Mouse (Mus musculus): ENCODE data around the gene Raet1e. TPM values are rescaled to one million over a fixed set of nuclear protein-coding genes. Genes with fewer than 3 reads are reported as not detected.
"Not testable (repeated sequence)": the region's sequence is repeated elsewhere in the genome, so short reads cannot be mapped to it uniquely, and the experiment has no call there.

The Raet1e gene
- total RNA-seq, 2 experiments from 2014 or later, result not detected

- intact Hi-C loops (cut with DNase I), result no loop called here
- TF ChIP-seq CTCF (IDR thresholded peaks at IDR 0.05), result no peak
- Histone ChIP-seq H3K4me3 (peak overlapping the region; percentile 64), H3K27ac (0 out of 2 replicates have a peak overlapping the region, but pooled peaks have one; percentile 92)
- DNase-seq, result no peak
These were observed 137.3 kb downstream of the Raet1e start for GRCm38 (mm10) chr10:22295676-22296075.

GRCm38 (mm10) chr10:22297033-22297762 lies 138.8 kb downstream of the Raet1e start:
- no peak for TF ChIP-seq CTCF (IDR thresholded peaks at IDR 0.05)
- no peak for DNase-seq
- intact Hi-C loops (cut with DNase I), result no loop called here
- peak overlapping the region; percentile 64 for H3K4me3 ChIP-seq
- peak overlapping the region; percentile 92 for H3K27ac ChIP-seq

- H3K27ac ChIP-seq, result peak overlapping the region; percentile 92
- peak overlapping the region; percentile 64 for H3K4me3 ChIP-seq
- no peak for TF ChIP-seq CTCF (IDR thresholded peaks at IDR 0.05)
- intact Hi-C loops (cut with DNase I), result no loop called here
- no peak for DNase-seq
These were observed 139.5 kb downstream of the Raet1e start for GRCm38 (mm10) chr10:22297766-22298461.

GRCm38 (mm10) chr10:22299324-22299723 lies 141.0 kb downstream of the Raet1e start:
- intact Hi-C loops (cut with DNase I), result no loop called here
- Histone ChIP-seq H3K4me3 (peak overlapping the region; percentile 72), H3K27ac (peak overlapping the region; percentile 92)
- TF ChIP-seq CTCF (IDR thresholded peaks at IDR 0.05), result no peak
- no peak for DNase-seq

GRCm38 (mm10) chr10:22301641-22302040 lies 143.3 kb downstream of the Raet1e start:
- no peak for TF ChIP-seq CTCF (IDR thresholded peaks at IDR 0.05)
- intact Hi-C loops (cut with DNase I), result no loop called here
- H3K27ac ChIP-seq, result peak overlapping the region; percentile 92
- DNase-seq, result no peak
- H3K4me3 ChIP-seq, result peak overlapping the region; percentile 72

- intact Hi-C loops (cut with DNase I), result no loop called here
- no peak for TF ChIP-seq CTCF (IDR thresholded peaks at IDR 0.05)
These were observed 144.1 kb downstream of the Raet1e start for GRCm38 (mm10) chr10:22302344-22303057.

GRCm38 (mm10) chr10:22303736-22304135 lies 145.4 kb downstream of the Raet1e start:
- intact Hi-C loops (cut with DNase I), result no loop called here
- no peak for TF ChIP-seq CTCF (IDR thresholded peaks at IDR 0.05)
- H3K27ac ChIP-seq, result peak overlapping the region; percentile 92
- DNase-seq, result no peak
- no peak overlapping the region for H3K4me3 ChIP-seq

More at GRCm38 (mm10) chr10:22302344-22303057, 144.1 kb downstream of the Raet1e start:
- no peak for DNase-seq
- Histone ChIP-seq H3K4me3 (peak overlapping the region; percentile 72), H3K27ac (peak overlapping the region; percentile 92)

GRCm38 (mm10) chr10:22305801-22306200 lies 147.4 kb downstream of the Raet1e start:
- Histone ChIP-seq H3K4me3 (no peak overlapping the region), H3K27ac (no peak overlapping the region)
- TF ChIP-seq CTCF (IDR thresholded peaks at IDR 0.05), result no peak
- intact Hi-C loops (cut with DNase I), result no loop called here
- no peak for DNase-seq

GRCm38 (mm10) chr10:22306452-22306851 lies 148.1 kb downstream of the Raet1e start:
- intact Hi-C loops (cut with DNase I), result no loop called here
- no peak overlapping the region for H3K4me3 ChIP-seq
- no peak overlapping the region for H3K27ac ChIP-seq
- no peak for TF ChIP-seq CTCF (IDR thresholded peaks at IDR 0.05)
- DNase-seq, result no peak

- no peak for DNase-seq
- Histone ChIP-seq H3K4me3 (no peak overlapping the region), H3K27ac (no peak overlapping the region)
- intact Hi-C loops (cut with DNase I), result no loop called here
- TF ChIP-seq CTCF (IDR thresholded peaks at IDR 0.05), result no peak
These were observed 149.9 kb downstream of the Raet1e start for GRCm38 (mm10) chr10:22308221-22308620.

- Histone ChIP-seq H3K4me3 (no peak overlapping the region), H3K27ac (no peak overlapping the region)
- no peak for TF ChIP-seq CTCF (IDR thresholded peaks at IDR 0.05)
- DNase-seq, result no peak
- intact Hi-C loops (cut with DNase I), result no loop called here
These were observed 164.5 kb downstream of the Raet1e start for GRCm38 (mm10) chr10:22322858-22323257.

- intact Hi-C loops (cut with DNase I); H3K4me3 ChIP-seq; H3K27ac ChIP-seq: not testable (repeated sequence)
- peak; percentile 65 for DNase-seq
These were observed 187.4 kb downstream of the Raet1e start for GRCm38 (mm10) chr10:22345721-22346120.

- DNase-seq; intact Hi-C loops (cut with DNase I); H3K27ac ChIP-seq; H3K4me3 ChIP-seq: not testable (repeated sequence)
These were observed 195.3 kb downstream of the Raet1e start for GRCm38 (mm10) chr10:22353548-22354195.

- H3K4me3 ChIP-seq; H3K27ac ChIP-seq; DNase-seq; intact Hi-C loops (cut with DNase I): not testable (repeated sequence)
These were observed 195.8 kb downstream of the Raet1e start for GRCm38 (mm10) chr10:22354196-22354574.

GRCm38 (mm10) chr10:22357373-22357772 lies 199.0 kb downstream of the Raet1e start:
- intact Hi-C loops (cut with DNase I), result not testable (repeated sequence)

GRCm38 (mm10) chr10:22360252-22360651 lies 201.9 kb downstream of the Raet1e start, which contains the start of gene Raet1d:
Raet1d (plus strand) TSS chr10:22360552.
- H3K27ac ChIP-seq; intact Hi-C loops (cut with DNase I); H3K4me3 ChIP-seq; DNase-seq: not testable (repeated sequence)

More at GRCm38 (mm10) chr10:22357373-22357772, 199.0 kb downstream of the Raet1e start:
- not testable (repeated sequence) for H3K27ac ChIP-seq, DNase-seq, H3K4me3 ChIP-seq

GRCm38 (mm10) chr10:22360957-22361356 lies 202.6 kb downstream of the Raet1e start:
- H3K4me3 ChIP-seq; intact Hi-C loops (cut with DNase I); H3K27ac ChIP-seq; DNase-seq: not testable (repeated sequence)
